Mouse (Mus musculus) c-Kit-positive CD71-negative TER-119-negative erythroid progenitor cells, embryonic 14.5 days (primary cell): ENCODE results near the gene Nr5a2.

Experiments
- DNase-seq: peaks from one replicate; pipeline ENCODE4 v3.0.0-alpha.2; 2013; ENCODE audit warnings: low read depth

Gene Nr5a2

GRCm38 (mm10) chr1:136960428-136961012, at the start of gene Nr5a2:
TSS of gene Nr5a2 (minus strand) at chr1:136960448.
- DNase-seq: no peak

- peak; percentile 19 for DNase-seq
These were observed 48.5 kb upstream of the Nr5a2 start for GRCm38 (mm10) chr1:137008726-137009239.

GRCm38 (mm10) chr1:137003816-137004215, 43.6 kb upstream of the Nr5a2 start:
- no peak for DNase-seq

- no peak for DNase-seq
These were observed 42.9 kb upstream of the Nr5a2 start for GRCm38 (mm10) chr1:137003144-137003543.

- no peak for DNase-seq
These were observed 31.6 kb upstream of the Nr5a2 start for GRCm38 (mm10) chr1:136991762-136992352.

GRCm38 (mm10) chr1:136980253-136980893, 20.1 kb upstream of the Nr5a2 start:
- no peak for DNase-seq

GRCm38 (mm10) chr1:136977867-136978266, 17.6 kb upstream of the Nr5a2 start:
- DNase-seq: no peak

- no peak for DNase-seq
These were observed 13.8 kb upstream of the Nr5a2 start for GRCm38 (mm10) chr1:136974040-136974439.

GRCm38 (mm10) chr1:136973016-136973415, 12.8 kb upstream of the Nr5a2 start:
- no peak for DNase-seq

- DNase-seq: no peak
These were observed 10.7 kb upstream of the Nr5a2 start for GRCm38 (mm10) chr1:136970995-136971394.

- no peak for DNase-seq
These were observed 6.6 kb upstream of the Nr5a2 start for GRCm38 (mm10) chr1:136966728-136967386.

GRCm38 (mm10) chr1:136959491-136959890, 757 bp downstream of the Nr5a2 start:
- DNase-seq: no peak

GRCm38 (mm10) chr1:136958666-136959065, 1.6 kb downstream of the Nr5a2 start:
- DNase-seq: no peak

- DNase-seq: no peak
These were observed 2.1 kb downstream of the Nr5a2 start for GRCm38 (mm10) chr1:136958185-136958584.

GRCm38 (mm10) chr1:136957696-136958095, 2.6 kb downstream of the Nr5a2 start:
- no peak for DNase-seq

- no peak for DNase-seq
These were observed 6.1 kb downstream of the Nr5a2 start for GRCm38 (mm10) chr1:136954108-136954494.

GRCm38 (mm10) chr1:136953444-136954107, 6.7 kb downstream of the Nr5a2 start:
- DNase-seq: no peak

- no peak for DNase-seq
These were observed 7.5 kb downstream of the Nr5a2 start for GRCm38 (mm10) chr1:136952609-136953311.

GRCm38 (mm10) chr1:136951946-136952531, 8.2 kb downstream of the Nr5a2 start:
- DNase-seq: no peak

- no peak for DNase-seq
These were observed 9.0 kb downstream of the Nr5a2 start for GRCm38 (mm10) chr1:136951155-136951650.

- DNase-seq: no peak
These were observed 10.9 kb downstream of the Nr5a2 start for GRCm38 (mm10) chr1:136949323-136949741.
